Mouse (Mus musculus): ENCODE measurements around the gene Nbea.

DNA sequence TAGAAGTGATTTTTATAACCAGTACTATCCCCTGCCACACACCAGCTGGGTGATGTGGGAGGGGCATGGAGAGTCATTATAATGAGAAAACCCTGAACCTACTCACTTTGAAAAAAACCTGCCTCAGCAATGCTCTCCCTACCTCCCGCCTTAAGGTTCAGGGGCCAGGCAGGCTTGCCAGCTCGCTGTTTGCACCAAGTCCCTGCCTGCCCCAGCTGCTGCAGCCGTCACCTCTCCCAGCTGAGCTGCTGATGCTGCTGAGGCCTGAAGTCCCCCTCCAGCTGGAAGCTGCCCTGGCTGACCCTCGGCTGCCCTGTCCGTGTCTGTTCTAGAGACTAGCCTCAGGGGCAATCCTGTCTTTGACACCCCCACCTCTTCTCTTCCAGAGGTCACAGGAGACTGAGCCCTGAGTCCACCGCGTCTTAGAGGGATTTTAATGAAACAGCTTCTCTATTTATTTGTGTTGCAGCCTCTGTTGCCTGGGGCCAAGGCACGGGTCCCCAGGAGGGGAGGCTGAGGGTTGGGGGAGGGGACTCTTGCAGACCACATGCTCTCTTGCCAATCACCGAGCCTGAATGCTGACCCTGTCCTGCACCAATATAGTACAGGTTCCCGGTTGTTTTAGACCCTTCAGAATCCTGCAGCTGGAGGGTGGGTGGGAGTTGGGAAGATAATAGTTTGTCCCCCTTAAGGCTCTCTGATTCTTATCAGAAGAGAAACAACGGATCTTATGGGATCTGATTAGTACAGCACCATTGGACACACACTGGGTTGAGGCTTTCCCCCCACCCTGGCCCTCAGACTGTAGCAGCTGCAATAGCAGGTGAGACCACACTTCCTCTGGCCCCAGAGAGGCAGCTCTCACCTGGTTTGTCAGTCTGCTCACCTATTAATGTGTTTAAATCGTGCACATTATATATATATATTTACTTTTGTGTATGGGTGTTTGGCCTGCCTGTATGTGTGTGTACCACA lies 595.2 kb downstream of the Nbea start:
- TF ChIP-seq POLR2A (IDR thresholded peaks at IDR 0.05; ENCODE audit: borderline replicate concordance, control insufficient read depth, low read depth, low read length) (no peak), CTCF (IDR thresholded peaks at IDR 0.05; ENCODE audit: control insufficient read depth, insufficient read depth, low read length) (no peak)

All from bone marrow, adult 2 months (tissue).